Comparison of ENCODE assay signal across 8 mouse cellular contexts in the genomic region with DNA sequence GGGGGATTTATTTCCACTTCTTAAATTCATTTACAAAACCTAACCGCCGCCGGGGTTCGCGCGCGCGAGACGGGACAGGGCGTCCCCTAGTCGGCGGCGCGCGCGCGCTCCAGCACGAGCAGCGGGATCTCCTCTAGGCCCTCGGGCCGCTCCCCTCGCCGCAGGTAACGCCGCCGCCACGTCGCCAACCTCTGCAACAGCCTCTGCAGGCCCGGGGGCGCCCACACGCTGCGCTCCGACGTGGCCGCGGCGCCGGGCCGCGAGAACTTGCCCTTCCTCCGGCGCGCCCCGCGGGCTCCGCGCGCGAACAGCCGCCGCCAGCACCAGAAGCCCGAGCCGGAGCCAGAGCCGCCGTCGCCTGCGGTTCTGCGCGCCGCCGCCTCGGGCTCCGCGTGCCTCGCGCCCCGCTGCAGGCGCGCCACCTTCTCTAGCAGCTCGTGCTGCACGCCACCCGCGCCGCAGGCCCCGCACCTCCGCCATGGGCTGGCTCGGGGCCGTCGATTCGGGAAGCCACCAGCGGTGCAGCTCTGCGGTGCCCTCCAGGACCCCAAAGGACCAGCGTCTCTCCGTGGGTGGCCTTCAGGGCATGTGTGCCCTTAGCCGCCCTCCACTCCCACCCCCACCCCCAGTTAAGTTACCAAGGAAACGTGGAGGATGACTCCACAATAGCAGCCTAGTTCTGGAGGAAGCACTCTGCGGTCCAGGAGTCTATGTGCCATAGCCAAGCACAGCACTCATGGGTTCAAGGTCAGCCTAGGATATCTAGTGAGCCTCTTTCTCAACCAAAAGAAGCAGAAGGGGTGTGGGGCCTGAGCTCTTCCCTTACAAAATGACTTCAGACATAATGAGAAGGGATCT. TPM values are rescaled to one million over a fixed set of nuclear protein-coding genes. Genes with fewer than 3 reads are reported as not detected.
DNase-seq lines count a peak whose midpoint lies in the region; ATAC-seq and TF ChIP-seq lines count a peak whose summit lies in the region.

No protein-coding gene starts in this region.

- WGBS in intestine, embryonic 15.5 days = 1% methylated on average over 83 of the region's 87 CpGs

- H3K27ac ChIP-seq in cortical plate, adult 2 months (ENCODE audit: insufficient read depth, low read length) = peak overlapping the region; percentile 91
- no peak overlapping the region; the same call in 1 of the 2 replicates for H3K27ac ChIP-seq in intestine, embryonic 15.5 days

- peak overlapping the region; percentile 34 for H3K4me3 ChIP-seq in cortical plate, adult 2 months (ENCODE audit: insufficient read depth, low read length)
- peak overlapping the region; percentile 64 for H3K4me3 ChIP-seq in intestine, embryonic 15.5 days (replicated peaks)

- peak overlapping the region; percentile 92 for H3K4me2 ChIP-seq in intestine, embryonic 15.5 days (replicated peaks)

- H3K27me3 ChIP-seq in intestine, embryonic 15.5 days (replicated peaks) = no peaks in the 10 kb centered on the region; the same call in 1 of the 2 replicates

- intact Hi-C loops in left cerebral cortex, postnatal 10 days (cut with DNase I) = no loop called here

- peak; percentile 14 for DNase-seq in adrenal gland, adult 8-10 months
- DNase-seq in gastrocnemius, postnatal 25 days = peak; percentile 29
- DNase-seq in left cerebral cortex, postnatal 10 days (ENCODE audit: extremely low spot score in 1 of 2, low spot score in 2 of 2) = peak; percentile 48 to 89
- peak; percentile 82 for DNase-seq in right cerebral cortex, postnatal 14 days

- no peaks in the 10 kb centered on the region for H3K9me3 ChIP-seq in intestine, embryonic 15.5 days

- TF ChIP-seq POLR2A in cortical plate, adult 2 months (IDR thresholded peaks at IDR 0.05; ENCODE audit: extremely low read depth, insufficient read depth, low read length) = no peak

- no peaks in the 10 kb centered on the region for H3K4me1 ChIP-seq in cortical plate, adult 2 months (ENCODE audit: control insufficient read depth, insufficient read depth, low read length)
- H3K4me1 ChIP-seq in intestine, embryonic 15.5 days (replicated peaks) = 0 out of 2 replicates have a peak, but pooled peaks cover 4% of the 10 kb centered on the region

- TF ChIP-seq CTCF in cortical plate, adult 2 months (IDR thresholded peaks at IDR 0.05; ENCODE audit: extremely low read depth, insufficient read depth, low read length) = no peak

- H3K36me3 ChIP-seq in intestine, embryonic 15.5 days = no peaks in the 10 kb centered on the region

- peak; percentile 92 for ATAC-seq in intestine, embryonic 15.5 days
- ATAC-seq in megakaryocyte, adult 5-6 weeks (ENCODE audit: poor library complexity, severe bottlenecking) = peak; percentile 40
- ATAC-seq in erythroid progenitor cell, adult 5-6 weeks (replicated peaks; ENCODE audit: low FRiP score, poor library complexity, severe bottlenecking) = no peak

- peak overlapping the region; percentile 74 for H3K9ac ChIP-seq in intestine, embryonic 15.5 days

RNA-seq across cellular contexts. Expression of gene Cox20, which starts 42.6 kb away (rescaled TPM):
- 100 to 1,000 TPM in 1 of 4 experiments, 10 to 100 TPM in 3; 58.5 to 120 (median 76.1) TPM for total RNA-seq in adrenal gland, adult 8-10 months (2022)
- polyA plus RNA-seq in cortical plate, adult 2 months (2012; rRNA removed) = 62.8 and 63.5 TPM in 2 replicates
- total RNA-seq in gastrocnemius, postnatal 25 days (2021) = 10 to 100 TPM; 30.1 to 32.9 TPM
- polyA plus RNA-seq in intestine, embryonic 15.5 days (2015; fragmentation: Nextera tagmentation; extraction: Ambion mirVana) = 134 and 159 TPM in 2 replicates
- total RNA-seq in left cerebral cortex, postnatal 10 days (2021) = 10 to 100 TPM; 33.4 to 33.6 TPM
- 163 and 174 TPM in 2 replicates for total RNA-seq in megakaryocyte, adult 5-6 weeks (2015)
- 137 and 158 TPM in 2 replicates for total RNA-seq in megakaryocyte, adult 5-6 weeks (2017)
- total RNA-seq in erythroid progenitor cell, adult 5-6 weeks (2015; ENCODE audit: low replicate concordance) = 148 and 178 TPM in 2 replicates
- total RNA-seq in erythroid progenitor cell, adult 5-6 weeks (2017; ENCODE audit: low replicate concordance) = 230 and 253 TPM in 2 replicates

Comparison
In these comparisons a context has a peak if more than half of its experiments do, and no peak if none do; other contexts are left out.
1. DNase-seq: peak in every context shown above with its lines; median percentile 82 in right cerebral cortex, postnatal 14 days; 68 in left cerebral cortex, postnatal 10 days; 29 in gastrocnemius, postnatal 25 days; 14 in adrenal gland, adult 8-10 months.